Mouse (Mus musculus): ENCODE measurements at regions not wholly inside any gene's neighbourhood (a gene's known extent, or its start where the extent isn't known, plus 50 kb on each side); places are given as distances from the start of the nearest gene placed in this dataset.

DNA sequence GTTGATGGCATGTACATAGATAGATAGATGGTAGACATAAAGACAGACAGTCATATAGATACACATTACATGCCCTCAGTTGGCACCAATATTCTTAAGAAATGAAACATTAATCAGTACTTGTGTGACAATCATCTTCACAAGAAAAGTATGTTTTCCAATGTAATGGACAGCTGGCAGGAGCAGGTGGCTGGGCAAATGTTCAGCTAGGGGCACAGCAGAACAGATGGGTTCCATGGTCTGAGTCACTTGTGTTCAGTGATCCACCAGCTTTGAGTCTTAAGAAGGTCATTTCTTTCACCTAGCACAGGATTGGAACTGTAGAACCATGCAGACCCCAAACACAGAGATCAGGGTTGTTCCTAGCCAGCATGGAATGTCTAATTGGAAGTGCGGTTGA, 2631.2 kb upstream of the 5930422O12Rik start:
- DNase-seq (ENCODE audit: low spot score), result no peak

DNA sequence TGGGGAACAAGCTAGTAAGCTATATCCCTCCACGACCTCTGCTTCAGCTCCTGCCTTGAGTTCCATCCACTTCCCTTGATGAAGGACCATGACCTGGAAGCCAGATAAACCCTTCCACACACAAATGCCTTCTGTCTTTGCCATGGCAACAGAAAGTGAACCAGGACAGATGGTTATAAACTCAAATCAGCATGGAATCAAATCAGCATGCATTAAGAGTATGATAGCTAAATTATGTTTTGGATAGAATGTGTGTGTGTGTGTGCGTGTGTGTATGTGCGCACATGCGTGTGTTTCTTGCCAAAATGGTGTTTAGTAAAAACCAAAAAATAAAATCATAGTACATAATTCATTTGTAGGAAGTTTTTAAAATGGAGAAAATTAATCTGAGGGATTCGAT, 2611.5 kb upstream of the 5930422O12Rik start:
- no peak for DNase-seq (ENCODE audit: low spot score)

DNA sequence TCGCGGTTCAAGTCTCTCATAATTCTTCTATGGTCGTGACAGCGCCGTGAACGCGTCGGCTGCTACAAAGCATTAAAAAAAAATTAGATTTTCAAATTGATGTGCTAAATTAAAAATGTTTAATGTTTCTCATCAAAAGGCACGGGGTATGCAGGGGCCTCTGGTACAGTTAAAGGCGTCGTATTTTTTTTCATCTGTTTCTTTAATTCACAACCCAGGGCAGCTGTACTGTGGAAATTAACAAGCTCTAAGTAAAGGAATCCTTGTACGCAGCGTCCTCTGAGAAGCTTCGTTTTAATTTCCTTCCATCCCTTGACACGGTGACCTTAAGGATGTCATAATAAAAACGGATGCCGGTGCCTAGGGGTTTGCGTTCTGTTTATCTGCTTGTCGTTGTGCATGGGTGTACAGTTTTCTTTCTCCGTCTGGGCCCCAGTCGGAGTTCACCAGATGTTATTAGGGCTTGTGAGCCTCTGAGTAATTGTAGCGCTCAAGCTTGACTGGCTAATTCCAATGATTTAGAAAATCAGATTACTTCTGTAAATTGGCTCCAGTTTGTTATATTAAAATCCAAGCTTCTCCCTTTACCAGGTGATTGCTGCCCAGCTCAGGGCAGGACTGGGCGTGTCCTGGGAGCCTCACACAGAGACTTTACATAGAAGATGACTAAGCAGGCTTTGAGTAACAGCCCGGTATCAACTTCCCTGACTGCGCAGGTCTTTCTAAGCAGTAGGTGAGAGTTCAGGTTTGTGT, 2605.5 kb upstream of the 5930422O12Rik start:
- no peak for DNase-seq (ENCODE audit: low spot score)

DNA sequence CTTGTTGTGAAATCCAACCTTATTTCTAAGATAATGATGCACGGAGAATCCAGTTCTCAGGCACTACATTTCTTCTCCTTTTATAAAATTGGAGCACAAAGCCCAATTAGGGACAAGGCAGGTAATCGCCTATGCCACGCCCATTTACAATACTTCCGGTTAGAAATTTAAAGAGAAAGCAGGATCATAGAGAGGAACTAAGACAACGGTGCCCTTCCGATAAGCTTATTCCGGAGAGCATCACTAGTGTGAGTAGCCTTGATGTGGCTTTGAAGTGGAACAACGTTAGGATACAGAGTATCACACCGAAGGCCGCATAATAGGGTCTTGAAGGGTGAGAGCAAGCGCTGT, 2604.9 kb upstream of the 5930422O12Rik start:
- DNase-seq (ENCODE audit: low spot score), result no peak

DNA sequence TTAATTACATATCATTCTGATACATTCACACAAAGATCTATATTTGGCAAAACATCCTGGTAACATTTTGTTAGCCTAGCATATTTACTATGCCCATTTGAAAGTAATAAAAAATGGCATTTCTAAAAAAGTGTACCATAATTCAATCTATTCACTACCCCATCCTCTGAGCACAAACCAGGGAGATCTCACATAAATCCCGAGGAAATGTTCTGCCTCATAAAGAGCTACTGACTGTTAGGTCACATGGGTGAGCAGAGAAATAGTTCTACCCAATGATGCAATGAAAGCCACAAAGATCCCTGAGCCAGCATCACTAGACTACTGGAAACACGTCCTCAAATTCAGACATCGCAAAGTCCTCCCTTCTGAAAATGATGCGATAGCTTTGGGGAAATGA, 2602.5 kb upstream of the 5930422O12Rik start:
- DNase-seq (ENCODE audit: low spot score), result no peak

DNA sequence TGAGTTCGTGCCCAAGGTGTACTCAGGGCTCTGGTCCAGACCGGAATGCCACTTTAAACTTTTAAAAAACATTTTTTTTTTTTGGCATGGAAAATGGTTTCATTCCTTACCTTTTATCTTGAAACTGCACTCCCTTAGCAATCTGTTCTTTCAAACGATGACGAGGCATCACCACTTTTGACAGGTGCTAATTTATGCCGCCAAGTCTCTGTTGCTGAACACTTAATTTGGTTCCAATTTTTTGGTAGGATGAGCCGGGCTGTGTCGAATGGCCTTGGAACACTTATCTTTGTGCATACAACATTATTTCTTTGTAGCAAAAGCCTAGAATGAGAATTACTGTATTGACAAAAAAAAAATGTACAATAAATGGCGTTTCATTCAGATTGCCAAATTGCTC, 2590.5 kb upstream of the 5930422O12Rik start:
- DNase-seq (ENCODE audit: low spot score), result no peak

DNA sequence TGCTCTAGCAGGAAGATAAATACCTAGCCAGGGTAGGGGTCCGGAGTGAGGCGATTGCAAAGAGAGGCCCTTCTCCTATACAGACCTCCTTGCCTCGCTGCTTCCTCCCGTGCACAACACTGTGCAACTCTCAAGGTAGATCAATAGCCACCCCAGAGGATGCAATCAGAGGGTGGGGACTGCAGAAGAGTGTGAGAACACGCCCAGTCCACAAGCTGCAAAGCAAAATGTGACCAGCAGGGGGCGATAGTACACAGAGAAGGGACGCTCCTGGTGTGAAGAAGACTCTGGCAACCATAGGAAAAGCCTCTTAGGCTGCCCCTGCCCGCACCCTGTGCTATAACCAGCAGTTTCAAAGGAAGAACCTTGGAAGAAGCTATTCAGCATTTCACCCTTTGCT, 2588.4 kb upstream of the 5930422O12Rik start:
- no peak for DNase-seq (ENCODE audit: low spot score)

DNA sequence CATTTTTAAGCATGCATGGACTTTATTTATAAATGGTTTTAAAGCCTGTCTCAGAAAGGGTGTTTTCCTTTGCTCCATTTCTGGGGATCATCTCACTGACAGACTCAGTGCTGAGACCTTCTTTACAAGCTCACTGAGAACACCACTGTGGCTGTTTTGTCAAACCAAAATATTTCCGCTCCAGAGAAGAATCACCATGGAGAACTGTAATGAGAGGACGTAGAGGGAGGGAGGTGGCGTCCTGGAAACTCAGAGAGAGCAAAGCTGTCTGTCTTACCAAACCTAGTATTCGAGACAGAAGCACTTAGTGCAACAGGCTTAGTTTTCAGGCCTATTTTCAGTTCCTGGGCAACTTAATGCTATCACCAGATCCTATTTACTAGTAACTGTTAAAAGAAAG, 2565.5 kb upstream of the 5930422O12Rik start:
- DNase-seq (ENCODE audit: low spot score), result no peak

DNA sequence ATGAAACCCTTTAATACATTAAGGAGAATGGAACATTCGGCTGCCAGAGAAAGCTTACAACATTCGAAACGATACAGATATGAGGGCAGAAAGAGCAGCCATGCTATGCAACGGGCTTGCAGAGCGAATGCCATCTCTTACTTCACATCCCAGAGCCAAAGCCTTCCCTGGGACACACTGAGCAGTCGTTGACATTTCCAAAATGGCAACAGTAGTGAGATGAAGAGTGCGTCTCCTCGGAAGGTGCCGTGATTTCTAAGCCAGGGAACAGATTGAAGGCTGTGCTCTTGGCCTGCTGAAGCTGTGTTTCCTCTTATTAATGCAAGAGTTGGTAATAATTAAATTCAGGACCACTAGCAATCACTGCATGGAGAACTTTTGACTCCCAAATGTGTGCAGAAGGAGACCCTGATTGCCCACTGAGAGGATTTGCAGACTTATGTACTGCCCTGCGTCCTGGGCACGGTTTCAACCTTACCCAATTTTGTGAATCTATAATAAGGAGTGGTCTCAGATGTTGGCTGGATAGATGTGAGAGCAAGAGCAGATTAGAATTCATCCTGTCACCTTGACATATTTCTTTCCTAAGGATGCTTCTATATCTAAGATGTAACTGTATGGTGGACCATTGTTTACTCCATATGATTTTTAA, 2522.3 kb upstream of the 5930422O12Rik start:
- DNase-seq (ENCODE audit: low spot score), result no peak

DNA sequence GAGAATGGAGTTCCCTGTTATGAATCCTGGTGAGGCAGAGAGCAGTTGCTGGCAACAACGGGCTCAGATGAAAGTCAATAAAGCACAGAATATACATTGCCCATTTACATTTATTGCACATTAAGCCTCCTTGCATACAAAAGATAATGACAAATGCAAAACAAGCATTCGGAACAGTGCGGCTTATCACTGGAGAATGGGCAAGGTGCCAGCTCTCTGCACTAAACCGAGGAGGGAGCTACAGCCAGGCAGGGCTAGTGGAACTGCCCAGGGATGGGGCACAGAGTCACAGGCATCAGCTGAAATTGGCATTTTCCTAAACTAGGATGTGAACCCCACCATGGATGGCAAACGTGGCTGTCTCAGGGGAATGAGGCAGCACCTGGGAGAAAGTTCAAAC, 2514.8 kb upstream of the 5930422O12Rik start:
- no peak for DNase-seq (ENCODE audit: low spot score)

DNA sequence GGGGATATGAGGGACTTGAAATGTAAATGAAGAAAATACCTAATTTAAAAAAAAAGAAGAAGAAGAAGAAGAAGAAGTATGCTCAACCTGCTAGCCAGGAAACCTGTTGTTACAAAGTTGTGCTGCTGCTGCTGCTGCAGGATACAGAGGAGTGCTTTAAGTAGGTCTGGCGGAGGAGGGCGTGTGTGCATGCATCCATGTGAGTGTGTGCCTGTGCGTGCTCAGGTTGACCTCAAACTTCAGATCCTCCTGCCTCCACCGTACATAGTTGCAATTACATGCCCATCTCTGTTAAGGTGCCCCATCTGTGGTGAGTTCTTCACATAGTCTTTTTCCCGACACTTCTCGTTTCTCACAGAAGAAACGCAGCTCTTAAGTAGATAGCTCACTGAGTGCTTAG, 2513.4 kb upstream of the 5930422O12Rik start:
- no peak for DNase-seq (ENCODE audit: low spot score)

DNA sequence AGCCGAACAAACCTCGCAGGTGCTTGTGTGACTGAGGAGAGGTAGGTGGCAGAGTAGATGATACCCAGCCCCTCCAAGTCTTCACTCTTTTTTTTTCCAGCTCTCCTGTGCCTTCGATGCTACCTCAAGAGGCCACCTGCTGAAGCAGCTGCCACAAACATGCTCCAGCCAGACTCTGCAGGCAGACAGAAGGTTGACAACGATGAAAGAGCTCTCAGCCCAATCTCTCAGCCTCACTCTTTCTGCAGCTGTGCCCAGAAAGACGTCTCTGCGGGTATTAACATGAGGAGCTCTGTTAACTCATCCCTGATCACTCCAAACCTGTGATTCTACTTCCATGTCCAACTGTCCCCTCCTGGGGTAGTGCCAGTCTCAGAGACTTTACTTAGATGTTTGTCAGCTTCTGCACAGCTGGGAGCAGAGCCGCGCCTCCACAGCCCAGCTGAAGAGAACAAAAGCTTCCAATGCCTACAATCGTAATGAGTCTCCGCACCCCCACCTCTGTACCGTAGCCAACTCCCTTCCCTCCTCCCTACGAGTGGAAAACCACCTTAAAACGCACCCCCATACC, 2512.8 kb upstream of the 5930422O12Rik start:
- DNase-seq (ENCODE audit: low spot score), result peak; percentile 24

DNA sequence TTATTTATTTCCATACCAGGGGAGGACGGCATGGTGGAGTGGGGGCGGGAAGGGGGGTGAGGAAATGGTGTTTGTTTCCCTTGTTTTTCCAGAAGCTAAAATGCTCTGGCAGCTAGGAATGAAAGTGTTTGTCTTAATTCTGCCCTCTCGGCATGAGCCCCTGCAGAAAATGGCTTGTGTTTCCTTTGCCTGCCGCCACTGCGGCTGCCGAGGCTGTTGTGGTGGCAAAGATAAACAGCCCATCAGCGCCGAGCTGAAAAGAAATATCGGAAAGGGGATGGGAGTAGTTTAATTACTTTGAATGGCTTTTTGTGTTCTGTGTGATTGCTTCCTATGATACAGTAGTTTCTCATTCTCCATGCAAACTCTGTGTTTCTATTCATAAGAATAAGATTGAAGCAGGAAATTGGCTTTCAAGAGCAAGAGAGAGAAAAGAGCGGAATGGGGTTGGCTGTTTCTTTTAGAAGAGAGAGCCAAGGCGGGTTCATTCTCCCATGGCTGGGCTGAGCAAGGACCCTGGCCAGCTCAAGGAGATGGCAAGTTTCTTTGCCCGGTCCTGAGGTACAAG, 2512.2 kb upstream of the 5930422O12Rik start:
- DNase-seq (ENCODE audit: low spot score), result no peak

DNA sequence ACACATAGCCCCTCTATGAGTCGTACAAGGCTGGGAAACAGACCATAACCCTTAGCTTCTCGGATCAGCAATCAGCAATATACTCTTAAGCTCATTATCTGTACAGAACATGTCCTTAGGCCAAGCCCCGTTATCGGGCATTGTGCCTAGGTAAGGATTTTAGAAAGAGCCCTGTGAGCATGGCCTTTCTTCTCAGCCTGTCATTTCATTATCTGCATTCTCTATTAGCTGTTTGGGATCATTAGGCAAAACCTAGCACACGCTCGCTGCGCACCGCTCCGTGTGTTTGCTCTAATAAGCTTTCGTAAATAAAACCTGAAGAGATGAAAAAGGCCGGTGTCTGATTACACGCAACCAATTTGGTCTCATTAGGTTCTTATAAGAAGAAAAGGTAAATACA, 2507.1 kb upstream of the 5930422O12Rik start:
- DNase-seq (ENCODE audit: low spot score), result no peak

DNA sequence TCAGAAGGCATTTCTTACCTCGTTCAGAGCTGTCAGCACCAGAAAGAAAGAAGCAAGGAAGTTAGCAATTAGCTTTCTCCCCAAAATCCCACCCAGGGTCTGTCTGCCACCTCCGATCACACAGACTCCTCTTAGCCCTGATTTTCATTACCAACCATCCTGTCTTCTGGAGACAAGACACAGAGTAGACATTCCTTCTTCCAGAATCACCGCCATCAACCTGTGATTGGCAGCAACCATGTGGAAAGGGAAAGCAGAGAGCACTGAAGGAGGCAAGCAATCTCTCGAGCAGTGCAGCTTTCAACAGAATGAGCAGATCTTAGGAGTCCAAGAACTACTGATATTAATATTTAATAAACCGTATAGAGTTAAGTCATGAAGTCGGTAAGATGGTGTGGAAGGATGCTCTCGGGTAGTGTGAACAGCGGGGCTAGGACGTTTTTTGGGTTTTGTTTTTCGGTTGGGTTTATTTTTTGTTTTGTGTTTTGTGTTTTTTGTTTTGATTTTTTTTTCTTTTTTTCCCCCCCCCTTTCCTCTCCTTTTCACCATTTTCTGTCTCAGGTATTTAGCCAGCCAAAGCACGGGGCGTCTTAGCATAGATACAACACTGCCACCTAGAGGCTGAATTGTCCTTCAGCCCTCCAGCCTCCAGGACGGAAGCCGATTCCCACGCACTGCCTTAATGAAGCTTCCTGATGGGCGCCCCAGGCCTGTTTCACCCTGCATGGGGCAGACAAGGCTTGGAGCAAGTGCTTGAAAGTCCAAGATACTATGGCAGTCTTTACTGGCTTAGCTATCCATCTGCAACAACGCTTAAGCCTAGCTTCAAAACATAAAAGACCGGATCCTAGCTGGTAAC, 2505.0 kb upstream of the 5930422O12Rik start:
- DNase-seq (ENCODE audit: low spot score), result peak; percentile 77

DNA sequence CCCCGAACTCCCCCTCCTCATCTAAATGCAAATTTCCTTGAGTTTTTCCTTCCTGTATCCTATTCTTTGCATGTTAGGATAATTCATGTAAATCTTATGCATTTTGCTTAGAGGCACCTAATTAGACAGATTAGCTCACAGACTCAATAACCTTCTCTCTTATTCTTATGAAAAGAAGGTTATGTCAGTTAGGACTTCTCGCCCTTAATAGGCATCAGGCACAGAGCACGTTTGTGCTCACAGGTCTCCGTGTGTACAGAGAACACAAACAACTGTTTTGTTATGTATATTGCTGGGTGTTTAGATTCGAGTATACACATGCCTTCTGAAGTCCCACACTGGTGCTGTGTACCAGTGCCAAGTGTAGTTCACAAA, 2504.4 kb upstream of the 5930422O12Rik start:
- DNase-seq (ENCODE audit: low spot score), result no peak

DNA sequence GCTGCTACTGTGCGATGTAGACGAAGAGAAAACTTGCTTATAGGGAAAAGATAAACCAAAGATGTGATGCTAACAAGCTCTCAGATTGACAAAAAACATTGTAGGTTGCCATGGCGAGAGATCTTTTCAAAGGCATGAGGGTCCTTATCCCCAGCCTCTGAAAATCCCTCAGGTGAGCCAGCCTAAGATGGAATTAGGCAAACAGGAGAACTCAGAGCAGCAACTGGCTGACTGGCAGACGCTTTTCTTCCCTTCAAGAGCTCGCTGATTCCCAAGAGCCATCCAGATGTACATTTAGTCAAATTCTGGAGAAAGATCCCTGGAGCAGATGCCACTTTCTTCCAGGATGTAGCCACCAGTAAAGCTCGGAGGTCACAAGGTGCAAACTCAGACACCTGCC, 2503.9 kb upstream of the 5930422O12Rik start:
- DNase-seq (ENCODE audit: low spot score), result no peak

DNA sequence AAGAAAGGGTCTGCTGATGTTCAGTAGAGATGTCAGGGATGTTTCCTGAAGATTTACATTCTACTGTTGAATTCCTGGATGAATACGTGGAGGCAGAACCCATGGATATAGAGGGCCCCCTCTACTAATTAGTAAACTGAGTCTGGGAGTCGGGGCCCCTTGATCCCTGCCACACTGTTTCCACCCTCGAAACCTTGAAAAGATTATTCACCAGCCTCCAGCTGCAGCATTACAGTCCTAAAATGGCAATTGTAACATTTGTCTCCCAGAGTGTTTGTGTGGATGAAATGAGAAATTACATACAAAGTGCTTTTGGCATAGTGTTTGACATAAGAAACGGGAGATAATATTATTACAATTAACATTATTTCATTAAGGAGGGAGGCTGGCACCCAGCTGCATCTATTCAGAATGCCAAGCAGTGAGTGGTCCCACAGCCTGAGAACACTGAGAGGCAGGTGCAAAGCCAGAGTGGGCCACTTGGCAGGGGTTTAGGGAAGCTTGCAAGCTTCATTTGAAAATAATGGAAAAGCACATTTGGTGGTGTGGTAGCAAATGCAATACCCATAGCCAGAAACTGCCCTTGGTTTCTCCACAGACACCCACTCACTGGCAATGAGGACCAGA, 2490.9 kb upstream of the 5930422O12Rik start:
- DNase-seq (ENCODE audit: low spot score), result no peak

DNA sequence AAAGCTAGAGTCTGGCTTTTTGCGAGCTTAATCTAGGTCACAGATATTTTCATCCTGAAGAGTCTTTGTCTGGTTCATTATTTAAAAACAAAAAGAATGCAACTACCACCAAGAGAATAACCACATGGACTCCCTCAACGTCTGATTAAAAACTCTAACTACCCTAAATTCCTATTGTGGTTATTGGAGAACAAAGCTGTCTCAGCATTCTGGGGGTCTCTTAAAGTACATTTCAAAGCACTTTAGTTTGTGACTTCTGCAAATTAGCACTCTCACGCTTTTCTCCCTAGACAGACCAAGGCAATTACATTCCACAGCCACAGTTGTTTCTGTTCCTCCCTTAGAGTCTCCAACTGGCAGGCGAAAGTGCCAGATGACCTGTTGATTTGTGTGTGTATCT, 2487.6 kb upstream of the 5930422O12Rik start:
- DNase-seq (ENCODE audit: low spot score), result no peak

DNA sequence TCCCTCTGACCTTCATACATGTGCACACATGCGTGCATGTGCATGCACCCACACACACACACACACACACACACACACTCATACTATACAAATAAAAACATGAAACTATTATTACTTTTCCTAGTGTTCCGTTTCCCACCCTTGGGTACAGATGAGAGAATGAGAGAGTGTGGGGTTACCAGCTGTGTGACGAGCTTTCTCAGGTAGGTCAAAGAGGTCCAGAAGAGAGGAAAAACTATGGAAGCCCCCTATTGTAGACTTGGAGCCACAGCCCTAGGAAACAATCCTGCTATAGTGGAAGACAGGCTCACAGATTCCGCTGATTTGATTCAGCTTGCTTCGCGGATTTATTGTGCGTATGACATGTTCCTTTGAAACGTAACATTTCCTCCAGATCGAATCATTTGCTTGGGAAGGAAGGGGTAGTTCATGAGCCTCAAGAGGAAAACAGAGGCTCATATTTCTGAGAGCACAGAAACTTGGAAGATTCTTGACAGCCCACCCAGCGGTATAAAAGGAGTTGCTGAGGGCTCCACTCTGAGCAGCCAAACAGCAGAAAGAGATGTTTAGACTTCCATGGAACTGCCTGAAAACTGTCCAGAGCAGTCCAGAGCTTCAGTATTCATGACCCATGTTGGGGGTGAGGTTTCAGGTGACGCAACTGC, 2486.9 kb upstream of the 5930422O12Rik start:
- no peak for DNase-seq (ENCODE audit: low spot score)

Data from left cerebral cortex, adult 11 months (tissue).